Mouse (Mus musculus) small intestine, adult 2 months (tissue): ENCODE measurements at regions not wholly inside any gene's neighbourhood (a gene's known extent, or its start where the extent isn't known, plus 50 kb on each side); places are given as distances from the start of the nearest gene placed in this dataset.

Source experiments
- H3K27ac ChIP-seq: fragments of 200-500 bp; 2 replicates; pipeline ENCODE4 v1.5.1; 2012; ENCODE audit warnings: low read depth, low read length, control low read depth, inconsistent platforms; ENCODE audit not compliant: insufficient read depth
- H3K27me3 ChIP-seq: fragments of 200-500 bp; 2 replicates; pipeline ENCODE4 v1.6.1; 2012; ENCODE audit warnings: mild to moderate bottlenecking, moderate library complexity, low read length, inconsistent platforms; ENCODE audit not compliant: control insufficient read depth, insufficient read depth
- H3K36me3 ChIP-seq: fragments of 200-500 bp; 2 replicates; pipeline ENCODE4 v1.6.1; 2012; ENCODE audit warnings: mild to moderate bottlenecking, low read length, control low read depth, inconsistent platforms; ENCODE audit not compliant: control insufficient read depth, insufficient read depth
- H3K4me1 ChIP-seq: fragments of 200-500 bp; 2 replicates; pipeline ENCODE4 v1.6.1; 2012; ENCODE audit warnings: low read length, inconsistent platforms, mixed read lengths; ENCODE audit not compliant: control insufficient read depth, insufficient read depth, insufficient read length
- H3K4me3 ChIP-seq: fragments of 200-500 bp; 2 replicates; pipeline ENCODE4 v1.5.1; 2012; ENCODE audit warnings: low read depth, mild to moderate bottlenecking, control low read depth, inconsistent platforms, low read length, moderate library complexity
- CTCF ChIP-seq: fragments of 200-500 bp; IDR thresholded peaks from 2 replicates; pipeline ENCODE4 v1.5.1; 2012; ENCODE audit warnings: low read depth, mild to moderate bottlenecking, control low read depth, inconsistent platforms, low read length, moderate library complexity, mixed read lengths; ENCODE audit not compliant: insufficient replicate concordance, insufficient read length; ENCODE audit errors: extremely low read depth
- POLR2A ChIP-seq: fragments of 200-500 bp; IDR thresholded peaks from 2 replicates; pipeline ENCODE4 v1.6.1; 2012; ENCODE audit warnings: low read depth, mild to moderate bottlenecking, control low read depth, inconsistent platforms, low read length, moderate library complexity
- WGBS: fragments of 180-500 bp; shearing (Covaris S2); methylation state at CpG from one replicate; pipeline ENCODE4 v1.1.7; 2018; 5-methylcytosine and 5-hydroxymethylcytosine counted together

- no peaks in the 10 kb centered on the region; the same call in 1 of the 2 replicates for H3K27me3 ChIP-seq
- 62% methylated on average over 2 of the region's 2 CpGs for WGBS
- H3K4me1 ChIP-seq, result peaks cover 2% of the 10 kb centered on the region; the same call in 1 of the 2 replicates
- H3K27ac ChIP-seq, result no peak overlapping the region
- TF ChIP-seq CTCF (no peak), POLR2A (no peak)
- no peaks in the 10 kb centered on the region for H3K36me3 ChIP-seq
- no peak overlapping the region for H3K4me3 ChIP-seq
Measured at GRCm38 (mm10) chr9:35342436-35342835, 74.8 kb downstream of the Rpusd4 start.

- no peak overlapping the region for H3K27ac ChIP-seq
- H3K27me3 ChIP-seq, result no peaks in the 10 kb centered on the region; the same call in 1 of the 2 replicates
- H3K36me3 ChIP-seq, result no peaks in the 10 kb centered on the region
- H3K4me3 ChIP-seq, result no peak overlapping the region
- H3K4me1 ChIP-seq, result peaks cover 2% of the 10 kb centered on the region; the same call in 1 of the 2 replicates
- TF ChIP-seq POLR2A, result no peak
- no peak for TF ChIP-seq CTCF
Measured at GRCm38 (mm10) chr9:35343336-35343735, 75.7 kb downstream of the Rpusd4 start.

- WGBS, result 66% methylated on average over 6 of the region's 6 CpGs
- H3K36me3 ChIP-seq, result no peaks in the 10 kb centered on the region
Measured at GRCm38 (mm10) chr9:35344374-35344773, 76.6 kb upstream of the Cdon start.

GRCm38 (mm10) chr9:35346378-35346777 lies 74.5 kb upstream of the Cdon start:
- TF ChIP-seq POLR2A (no peak), CTCF (no peak)
- H3K27me3 ChIP-seq, result no peaks in the 10 kb centered on the region; the same call in 1 of the 2 replicates
- H3K27ac ChIP-seq, result no peak overlapping the region
- peaks cover 2% of the 10 kb centered on the region; the same call in 1 of the 2 replicates for H3K4me1 ChIP-seq
- no peak overlapping the region for H3K4me3 ChIP-seq
- 19% methylated on average over 5 of the region's 5 CpGs for WGBS
- no peaks in the 10 kb centered on the region for H3K36me3 ChIP-seq

More at GRCm38 (mm10) chr9:35344374-35344773, 76.6 kb upstream of the Cdon start:
- H3K27ac ChIP-seq, result no peak overlapping the region
- no peak overlapping the region for H3K4me3 ChIP-seq
- peaks cover 2% of the 10 kb centered on the region; the same call in 1 of the 2 replicates for H3K4me1 ChIP-seq
- TF ChIP-seq POLR2A, result no peak
- no peak for TF ChIP-seq CTCF
- H3K27me3 ChIP-seq, result no peaks in the 10 kb centered on the region; the same call in 1 of the 2 replicates

GRCm38 (mm10) chr9:35350046-35350552 lies 70.8 kb upstream of the Cdon start:
- Histone ChIP-seq H3K27me3 (no peaks in the 10 kb centered on the region; the same call in 1 of the 2 replicates), H3K27ac (no peak overlapping the region), H3K4me1 (peaks cover 2% of the 10 kb centered on the region; the same call in 1 of the 2 replicates), H3K36me3 (no peaks in the 10 kb centered on the region), H3K4me3 (no peak overlapping the region)
- TF ChIP-seq POLR2A (no peak), CTCF (no peak)
- 61% methylated on average over 2 of the region's 2 CpGs for WGBS

- no peak overlapping the region for H3K27ac ChIP-seq
- H3K4me1 ChIP-seq, result no peaks in the 10 kb centered on the region
- H3K36me3 ChIP-seq, result no peaks in the 10 kb centered on the region
- 54% methylated on average over 5 of the region's 5 CpGs for WGBS
- no peaks in the 10 kb centered on the region; the same call in 1 of the 2 replicates for H3K27me3 ChIP-seq
- TF ChIP-seq POLR2A (no peak), CTCF (no peak)
- no peak overlapping the region for H3K4me3 ChIP-seq
Measured at GRCm38 (mm10) chr9:35351576-35351975, 69.4 kb upstream of the Cdon start.

- no peak overlapping the region for H3K27ac ChIP-seq
- WGBS, result 66% methylated on average over 7 of the region's 7 CpGs
- H3K27me3 ChIP-seq, result no peaks in the 10 kb centered on the region
- no peaks in the 10 kb centered on the region for H3K4me1 ChIP-seq
- no peak for TF ChIP-seq CTCF
- TF ChIP-seq POLR2A, result no peak
- H3K4me3 ChIP-seq, result no peak overlapping the region
- no peaks in the 10 kb centered on the region for H3K36me3 ChIP-seq
Measured at GRCm38 (mm10) chr9:35354652-35355130, 66.2 kb upstream of the Cdon start.
